Mouse (Mus musculus) midbrain, embryonic 12.5 days (tissue): ENCODE measurements around the gene Alx3. TPM values are rescaled to one million over a fixed set of nuclear protein-coding genes. Genes with fewer than 3 reads are reported as not detected.

ENCODE experiments used
- polyA plus RNA-seq: library from polyadenylated mRNA; unstranded; fragments of >200 nt; fragmentation: Nextera tagmentation; extraction: Ambion mirVana; gene quantifications from 2 replicates; pipeline ENCODE4 v1.2.1, GENCODE M21; 2016

Alx3 gene
- polyA plus RNA-seq, 1 experiment from 2014 or later, result 4.5 TPM

Other genes with a start within 250 kb of the Alx3 start
- 0.47 and 0.51 TPM in 2 replicates for gene Kcnc4, start 135.5 kb upstream of the Alx3 start, polyA plus RNA-seq
- 4.2 and 4.5 TPM in 2 replicates for gene Slc6a17, start 77.0 kb upstream of the Alx3 start, polyA plus RNA-seq
- gene Ubl4b, start 40.0 kb upstream of the Alx3 start, polyA plus RNA-seq, result not detected in 2 replicates
- not detected in 2 replicates for gene Gm10961, start 36.3 kb downstream of the Alx3 start, polyA plus RNA-seq
- 123 and 127 TPM in 2 replicates for gene Strip1, start 36.7 kb downstream of the Alx3 start, polyA plus RNA-seq
- gene Ahcyl1, start 101.5 kb downstream of the Alx3 start, polyA plus RNA-seq, result 143 and 151 TPM in 2 replicates
- 7.1 and 8.5 TPM in 2 replicates for gene Csf1, start 165.4 kb downstream of the Alx3 start, polyA plus RNA-seq